Mouse (Mus musculus) lung, embryonic 15.5 days (tissue): ENCODE results near the gene Zfp935. TPM values are rescaled to one million over a fixed set of nuclear protein-coding genes. Genes with fewer than 3 reads are reported as not detected.
"Not testable (repeated sequence)": the region's sequence is repeated elsewhere in the genome, so short reads cannot be mapped to it uniquely, and the experiment has no call there.

Experiments
- ATAC-seq: fragments of 200-750 bp; cut with Nextera tagmentation; 2 replicates; pipeline ENCODE4 v1.8.0; 2017; ENCODE audit warnings: moderate number of reproducible peaks, borderline replicate concordance; ENCODE audit not compliant: low FRiP score, low TSS enrichment; ENCODE audit errors: extremely low read depth
- H3K27ac ChIP-seq: fragments of 300-500 bp; sonication (generic); 2 replicates; pipeline ENCODE4 v1.5.1; 2015; ENCODE audit warnings: moderate library complexity, mild to moderate bottlenecking, inconsistent platforms
- H3K27me3 ChIP-seq: fragments of 300-500 bp; sonication (generic); 2 replicates; pipeline ENCODE4 v1.6.1; 2015; ENCODE audit warnings: inconsistent platforms
- H3K36me3 ChIP-seq: fragments of 300-500 bp; sonication (generic); 2 replicates; pipeline ENCODE4 v1.6.1; 2015; ENCODE audit warnings: inconsistent platforms
- H3K4me1 ChIP-seq: fragments of 300-500 bp; sonication (generic); 2 replicates; pipeline ENCODE4 v1.6.1; 2015; ENCODE audit warnings: inconsistent platforms
- H3K4me2 ChIP-seq: fragments of 300-500 bp; sonication (generic); 2 replicates; pipeline ENCODE4 v1.6.1; 2015; ENCODE audit warnings: inconsistent platforms, mild to moderate bottlenecking, moderate library complexity
- H3K4me3 ChIP-seq: fragments of 300-500 bp; sonication (generic); 2 replicates; pipeline ENCODE4 v1.5.1; 2015; ENCODE audit warnings: mild to moderate bottlenecking, inconsistent platforms
- H3K9ac ChIP-seq: fragments of 300-500 bp; sonication (generic); 2 replicates; pipeline ENCODE4 v1.6.1; 2015; ENCODE audit warnings: inconsistent platforms
- H3K9me3 ChIP-seq: fragments of 300-500 bp; sonication (generic); 2 replicates; pipeline ENCODE4 v1.6.1; 2016; ENCODE audit warnings: inconsistent platforms
- WGBS: fragments of 180-500 bp; shearing (Covaris S2); methylation state at CpG from one replicate; pipeline ENCODE4 v1.1.7; 2015; 5-methylcytosine and 5-hydroxymethylcytosine counted together
- microRNA-seq: library from miRNA; unstranded; fragments of <30 nt; microRNA quantifications from one replicate; pipeline ENCODE4, GENCODE M21; 2016
- polyA plus RNA-seq: library from polyadenylated mRNA; unstranded; fragments of >200 nt; fragmentation: Nextera tagmentation; extraction: Ambion mirVana; gene quantifications from 2 replicates; pipeline ENCODE4 v1.2.1, GENCODE M21; 2015

Gene Zfp935
- 1.4 TPM in 1 of 2 replicates, not detected in the other for polyA plus RNA-seq

DNA sequence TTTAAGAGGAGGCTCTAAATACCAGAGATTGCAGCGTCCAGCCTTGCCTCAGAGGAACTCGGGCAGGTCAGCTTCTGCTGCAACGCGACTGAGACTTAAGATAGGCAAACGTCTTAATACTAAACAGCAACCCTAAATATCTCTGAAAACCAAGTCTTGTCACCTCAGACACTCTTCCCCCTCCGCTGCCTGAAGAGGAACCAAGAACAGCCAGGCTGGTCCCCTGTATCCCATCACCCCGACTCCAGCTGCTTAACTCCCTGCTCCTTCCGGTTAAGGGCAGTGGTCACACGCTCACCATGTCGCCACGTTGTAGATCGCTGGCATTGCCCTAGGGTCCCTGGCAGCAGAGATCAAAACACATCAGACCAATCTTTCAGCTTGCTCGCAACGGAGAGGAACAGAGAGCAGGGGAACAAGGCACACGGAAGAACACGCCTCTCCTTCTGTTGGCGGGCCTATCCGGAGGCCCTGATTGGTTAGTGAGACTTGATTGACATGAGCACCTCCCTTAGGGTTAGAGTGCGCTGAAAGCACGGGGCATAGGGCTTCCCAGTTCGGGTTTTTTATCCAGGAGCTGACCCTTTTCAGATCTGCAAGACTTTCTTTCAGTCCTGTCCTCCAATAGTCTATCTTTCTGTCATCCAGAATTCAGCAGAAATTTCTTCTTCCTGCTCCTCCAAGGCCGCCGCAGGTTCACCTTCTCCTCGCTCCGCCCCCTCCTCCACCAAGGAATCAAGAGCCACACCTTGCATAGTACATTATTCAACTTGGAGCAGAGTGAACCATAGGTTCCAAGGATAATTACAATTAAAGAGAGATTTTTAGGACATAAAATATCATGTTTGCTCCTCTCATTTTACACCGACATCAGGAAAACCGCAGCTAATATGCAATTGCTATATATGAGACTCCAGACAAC lies at the start of gene Zfp935:
Gene Zfp935, minus strand, starts transcription at position 323 of the 922 bp plus-strand sequence.
- H3K27ac ChIP-seq, result peak within 1 kb of the TSS; percentile 55

DNA sequence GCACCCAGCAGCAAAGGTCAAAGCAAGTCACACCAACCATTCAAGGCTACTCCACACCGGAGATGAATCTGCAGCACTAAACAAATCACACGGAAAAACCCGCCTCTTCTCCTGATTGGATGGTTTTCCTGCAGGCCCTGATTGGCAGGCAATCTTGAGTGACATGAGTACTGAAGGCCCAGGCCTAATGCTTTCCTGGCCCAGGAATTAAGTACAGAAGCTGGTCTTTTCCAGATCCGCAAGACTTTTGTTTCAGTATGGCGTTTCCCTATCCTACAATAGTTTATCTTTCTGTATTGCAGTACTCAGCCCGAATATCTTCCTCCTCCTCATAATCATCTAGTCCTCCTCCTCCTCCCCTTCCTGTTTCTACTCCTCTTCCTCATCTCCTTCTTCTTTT lies 12.8 kb upstream of the Zfp935 start, which contains the start of gene Zfp934:
Gene Zfp934, minus strand, starts transcription at position 101 of the 400 bp plus-strand sequence.
- H3K4me2 ChIP-seq, H3K4me3 ChIP-seq, ATAC-seq, H3K27ac ChIP-seq, H3K36me3 ChIP-seq, H3K9me3 ChIP-seq, H3K4me1 ChIP-seq, H3K27me3 ChIP-seq, H3K9ac ChIP-seq: not testable (repeated sequence)
- 81% methylated on average over 3 of the region's 6 CpGs for WGBS

More for the DNA sequence above, at the start of gene Zfp935:
- Histone ChIP-seq H3K9ac (peak within 1 kb of the TSS; percentile 55), H3K4me3 (peak within 1 kb of the TSS; percentile 54), H3K4me2 (peak within 1 kb of the TSS; percentile 51), H3K36me3 (peaks cover 19% of the 10 kb centered on the region)
- H3K4me1 ChIP-seq, H3K27me3 ChIP-seq, ATAC-seq, H3K9me3 ChIP-seq: not testable (repeated sequence)
- 4% methylated on average over 27 of the region's 27 CpGs for WGBS

DNA sequence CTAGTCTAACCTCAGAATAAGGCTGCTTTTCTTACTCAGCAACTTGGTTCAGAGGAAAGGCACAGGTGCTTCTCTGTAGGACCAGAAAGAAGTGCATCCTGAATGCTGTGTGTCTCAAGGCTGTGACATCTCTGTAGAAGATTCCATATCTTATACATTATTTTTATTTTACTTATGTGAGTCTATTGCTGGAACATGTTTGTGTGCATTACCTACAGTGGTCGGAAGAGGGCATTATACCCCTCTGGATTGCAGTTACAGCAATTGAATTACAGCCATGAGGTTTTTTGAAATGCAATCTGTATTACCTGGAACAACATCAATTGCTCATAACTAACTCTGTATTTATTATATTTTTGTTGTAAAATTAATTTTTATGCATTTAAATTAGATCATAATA lies 3.4 kb upstream of the Zfp935 start:
- ATAC-seq, H3K4me3 ChIP-seq, H3K9me3 ChIP-seq, H3K4me1 ChIP-seq, H3K9ac ChIP-seq, H3K36me3 ChIP-seq, H3K27me3 ChIP-seq, H3K4me2 ChIP-seq, H3K27ac ChIP-seq: not testable (repeated sequence)
- 29% methylated on average over 1 of the region's 1 CpGs for WGBS

DNA sequence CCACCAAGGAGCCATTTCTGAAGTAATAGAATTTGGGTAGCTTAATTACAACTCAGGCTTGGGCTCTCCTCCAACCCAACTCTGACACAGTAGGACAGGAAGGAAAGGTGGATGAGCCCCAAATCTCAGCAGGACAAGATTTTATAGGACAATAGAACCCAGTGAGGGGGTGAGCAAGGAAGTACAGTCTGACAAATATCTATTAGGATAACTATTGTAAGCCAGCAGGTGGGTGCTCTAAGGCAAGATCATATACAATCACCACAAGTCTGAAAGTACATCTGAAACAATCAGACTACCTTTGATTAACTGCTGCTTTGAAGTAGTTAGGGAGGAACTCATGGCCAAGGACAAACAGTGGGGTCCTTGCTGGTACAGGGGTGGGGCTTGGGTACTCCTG lies 28.2 kb downstream of the Zfp935 start:
- not testable (repeated sequence) for H3K9me3 ChIP-seq, H3K4me3 ChIP-seq, H3K36me3 ChIP-seq, H3K27ac ChIP-seq, H3K4me2 ChIP-seq, H3K9ac ChIP-seq, H3K4me1 ChIP-seq, H3K27me3 ChIP-seq, ATAC-seq

DNA sequence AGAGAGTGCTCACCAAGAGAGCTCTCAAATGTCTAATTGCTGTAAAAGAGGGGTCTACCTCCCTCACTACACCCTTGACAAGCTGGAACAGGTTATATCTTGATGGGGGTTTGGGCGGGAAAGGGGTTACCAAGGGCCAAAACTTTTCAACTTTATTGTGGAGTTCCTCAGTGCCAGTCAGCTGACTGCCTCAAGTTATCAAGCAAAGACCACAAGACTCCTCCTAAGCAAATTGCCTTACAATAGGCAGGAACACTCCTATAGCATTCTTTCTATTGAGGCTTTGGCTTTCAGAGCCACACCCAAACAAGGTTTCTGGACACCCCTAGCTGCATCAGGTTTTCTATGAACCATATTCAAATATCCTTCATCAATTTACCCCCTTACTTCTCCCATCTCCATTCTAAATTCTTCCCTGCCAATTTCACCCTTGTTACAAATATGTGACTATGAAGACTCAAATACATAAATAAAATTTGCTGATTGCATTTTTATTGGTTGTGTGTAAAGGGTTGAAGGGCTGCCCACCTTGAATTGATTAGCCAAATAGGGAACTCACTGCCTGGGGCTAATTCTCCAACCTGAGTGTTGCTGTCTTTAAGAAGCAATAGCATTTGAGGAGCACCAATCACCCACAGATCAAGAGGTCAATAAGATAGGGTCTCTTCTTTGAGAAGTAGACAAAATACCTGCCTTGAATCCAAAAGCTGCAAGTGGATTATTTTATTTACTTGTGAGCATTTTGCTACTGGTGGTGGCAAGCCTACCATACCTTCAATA lies 47.5 kb downstream of the Zfp935 start:
- H3K27me3 ChIP-seq, H3K4me3 ChIP-seq, H3K4me1 ChIP-seq, H3K36me3 ChIP-seq, H3K9ac ChIP-seq, H3K9me3 ChIP-seq, H3K4me2 ChIP-seq, H3K27ac ChIP-seq, ATAC-seq: not testable (repeated sequence)
- WGBS, result 85% methylated on average over 1 of the region's 1 CpGs

DNA sequence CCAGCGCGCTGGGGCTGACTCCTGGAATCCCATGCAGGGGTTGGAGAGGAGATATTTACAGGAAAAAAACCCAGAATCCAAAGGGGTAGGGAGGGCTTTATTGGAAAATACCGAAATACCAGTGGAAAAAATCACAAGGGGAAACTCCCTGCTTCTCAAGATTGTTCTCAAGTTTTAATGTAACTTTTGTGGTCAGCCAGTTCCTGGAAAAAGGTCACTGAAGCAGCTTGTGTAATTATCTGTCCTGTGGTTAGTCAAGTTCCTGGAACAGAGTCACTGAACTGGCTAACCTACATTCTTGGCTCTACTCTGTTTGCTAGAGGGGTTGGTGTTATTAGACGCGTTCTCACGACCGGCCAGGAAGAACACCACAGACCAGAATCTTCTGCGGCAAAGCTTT lies 85.7 kb downstream of the Zfp935 start:
- not testable (repeated sequence) for H3K4me2 ChIP-seq, ATAC-seq, H3K27me3 ChIP-seq, H3K36me3 ChIP-seq, H3K4me3 ChIP-seq, H3K27ac ChIP-seq, H3K9ac ChIP-seq, H3K9me3 ChIP-seq, H3K4me1 ChIP-seq
- 92% methylated on average over 8 of the region's 8 CpGs for WGBS

DNA sequence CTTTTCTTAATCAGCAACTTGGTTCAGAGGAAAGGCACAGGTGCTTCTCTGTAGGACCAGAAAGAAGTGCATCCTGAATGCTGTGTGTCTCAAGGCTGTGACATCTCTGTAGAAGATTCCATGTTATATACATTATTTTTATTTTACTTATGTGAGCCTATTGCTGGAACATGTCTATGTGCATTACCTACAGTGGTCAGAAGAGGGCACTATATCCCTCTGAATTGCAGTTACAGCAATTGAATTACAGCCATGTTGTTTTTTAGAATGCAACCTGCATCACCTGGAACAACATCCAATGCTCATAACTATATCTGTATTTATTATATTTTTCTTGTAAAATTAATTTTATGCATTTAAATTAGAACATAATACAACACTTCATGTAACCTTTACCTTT lies 88.4 kb downstream of the Zfp935 start:
- H3K9ac ChIP-seq, H3K27me3 ChIP-seq, ATAC-seq, H3K36me3 ChIP-seq, H3K4me1 ChIP-seq, H3K27ac ChIP-seq, H3K4me3 ChIP-seq, H3K4me2 ChIP-seq, H3K9me3 ChIP-seq: not testable (repeated sequence)

DNA sequence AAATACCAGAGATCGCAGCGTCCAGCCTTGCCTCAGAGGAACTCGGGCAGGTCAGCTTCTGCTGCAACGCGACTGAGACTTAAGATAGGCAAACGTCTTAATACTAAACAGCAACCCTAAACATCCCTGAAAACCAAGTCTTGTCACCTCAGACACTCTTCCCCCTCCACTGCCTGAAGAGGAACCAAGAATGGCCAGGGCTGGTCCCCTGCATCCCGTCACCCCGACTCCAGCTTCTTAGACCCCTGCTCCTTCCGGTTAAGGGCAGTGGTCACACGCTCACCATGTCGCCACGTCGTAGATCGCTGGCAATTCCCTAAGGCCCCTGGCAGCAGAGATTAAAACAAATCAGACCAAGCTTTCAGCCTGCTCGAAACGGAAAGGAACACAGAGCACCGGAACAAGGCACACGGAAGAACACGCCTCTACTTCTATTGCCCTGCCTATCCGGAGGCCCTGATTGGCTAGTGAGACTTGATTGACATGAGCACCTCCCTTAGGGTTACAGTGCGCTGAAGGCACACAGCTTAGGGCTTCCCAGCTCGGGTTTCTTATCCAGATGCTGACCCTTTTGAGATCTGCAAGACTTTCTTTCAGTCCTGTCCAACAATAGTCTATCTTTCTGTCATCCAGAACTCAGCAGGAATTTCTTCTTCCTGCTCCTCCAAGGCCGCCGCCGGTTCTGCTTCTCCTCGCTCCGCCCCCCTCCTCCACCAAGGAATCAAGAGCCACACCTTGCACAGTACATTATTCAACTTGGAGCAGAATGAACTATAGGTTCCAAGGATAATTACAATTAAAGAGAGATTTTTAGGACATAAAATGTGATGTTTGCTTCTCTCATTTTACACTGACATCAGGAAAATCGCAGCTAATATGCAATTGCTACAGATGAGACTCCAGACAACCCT lies 91.6 kb downstream of the Zfp935 start, which contains the start of gene Gm49359:
Gene Gm49359, minus strand, starts transcription at position 409 of the 911 bp plus-strand sequence.
- peak within 1 kb of the TSS; percentile 47 for H3K4me2 ChIP-seq
- not testable (repeated sequence) for H3K9me3 ChIP-seq, H3K4me1 ChIP-seq, H3K27me3 ChIP-seq
- WGBS, result 1% methylated on average over 28 of the region's 28 CpGs
- peak within 1 kb of the TSS; percentile 81 for H3K27ac ChIP-seq
- H3K9ac ChIP-seq, result peak within 1 kb of the TSS; percentile 71
- peak; percentile 97 for ATAC-seq
- H3K36me3 ChIP-seq, result peaks cover 10% of the 10 kb centered on the region; the same call in 1 of the 2 replicates
- peak within 1 kb of the TSS; percentile 69 for H3K4me3 ChIP-seq

Small RNA genes lying within 50 kb of the gene (microRNA-seq; reads per million reads assigned to microRNA genes)
- gene Gm22256, result not detected

Other genes with a start within 250 kb of the Zfp935 start
- 6.0 and 6.6 TPM in 2 replicates for gene Gm3604, start 175.3 kb downstream of the Zfp935 start, polyA plus RNA-seq
- gene Gm49359, start 91.7 kb downstream of the Zfp935 start, polyA plus RNA-seq, result 11.9 and 12.3 TPM in 2 replicates
- 17.9 and 21.5 TPM in 2 replicates for gene Zfp934, start 12.7 kb upstream of the Zfp935 start, polyA plus RNA-seq
- 15.4 and 17.4 TPM in 2 replicates for gene 6720489N17Rik, start 65.7 kb upstream of the Zfp935 start, polyA plus RNA-seq
- 29.7 and 33.4 TPM in 2 replicates for gene Platr25, start 202.2 kb upstream of the Zfp935 start, polyA plus RNA-seq
- gene Gm5141, start 227.3 kb upstream of the Zfp935 start, polyA plus RNA-seq, result 11.6 and 13.7 TPM in 2 replicates